Mouse (Mus musculus) heart, postnatal 25 days (tissue): ENCODE data around the gene Pou4f1. TPM values are rescaled to one million over a fixed set of nuclear protein-coding genes. Genes with fewer than 3 reads are reported as not detected.
"Not testable (repeated sequence)": the region's sequence is repeated elsewhere in the genome, so short reads cannot be mapped to it uniquely, and the experiment has no call there.

Source experiments
- DNase-seq: peaks from one replicate; pipeline ENCODE4 v3.0.0; 2022; ENCODE audit warnings: low spot score
- intact Hi-C: fragments of 180-260 bp; cut with DNase I; formaldehyde crosslinking; loops from one replicate; pipeline ENCODE4 v1.15.1; 2025
- total RNA-seq, 2 experiments: library from RNA; stranded (reverse); gene quantifications; 2 replicates each; pipeline ENCODE4 v1.2.3; 2021

Gene Pou4f1
- total RNA-seq, result not detected

DNA sequence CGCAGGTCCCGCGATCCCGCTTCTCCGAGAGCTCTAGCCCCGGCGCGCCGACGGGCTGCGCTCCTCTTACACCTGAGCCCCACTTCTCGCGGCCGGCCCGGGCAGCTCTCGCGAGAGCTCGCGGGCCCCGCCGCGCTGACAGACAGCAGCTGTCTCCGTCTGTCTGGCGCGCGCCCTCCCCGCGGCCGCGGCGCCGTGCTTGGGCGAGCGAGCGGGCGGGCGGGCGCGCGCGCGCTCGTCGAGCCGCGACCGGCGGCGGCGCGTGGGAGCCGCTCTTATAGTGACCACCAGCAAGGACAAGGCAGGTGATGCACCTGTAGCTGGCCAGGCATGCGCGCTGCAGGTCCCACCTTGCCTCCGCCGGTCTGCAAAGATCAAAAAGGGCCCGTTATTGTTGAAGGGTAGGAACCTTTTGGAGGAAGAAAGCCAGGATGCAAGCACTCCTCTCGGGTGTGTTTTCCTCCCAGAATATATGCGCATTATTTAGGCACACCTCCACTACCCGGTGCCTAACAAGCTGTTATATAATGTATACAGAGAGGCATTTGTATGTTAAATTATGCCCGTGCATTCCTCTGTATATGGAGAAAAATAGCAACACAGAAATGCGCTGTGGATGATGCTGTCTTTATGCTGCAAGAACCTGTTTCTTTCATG lies at the start of gene Pou4f1:
Gene Pou4f1 (minus strand): TSS at position 34 of the 657 bp plus-strand sequence.
- no peak for DNase-seq
- intact Hi-C loops, result loop anchor here (2.0 to 10.0 kb wide), 2 partner anchors 55 to 433 kb away; partner anchors contain the start of gene Rnf219

DNA sequence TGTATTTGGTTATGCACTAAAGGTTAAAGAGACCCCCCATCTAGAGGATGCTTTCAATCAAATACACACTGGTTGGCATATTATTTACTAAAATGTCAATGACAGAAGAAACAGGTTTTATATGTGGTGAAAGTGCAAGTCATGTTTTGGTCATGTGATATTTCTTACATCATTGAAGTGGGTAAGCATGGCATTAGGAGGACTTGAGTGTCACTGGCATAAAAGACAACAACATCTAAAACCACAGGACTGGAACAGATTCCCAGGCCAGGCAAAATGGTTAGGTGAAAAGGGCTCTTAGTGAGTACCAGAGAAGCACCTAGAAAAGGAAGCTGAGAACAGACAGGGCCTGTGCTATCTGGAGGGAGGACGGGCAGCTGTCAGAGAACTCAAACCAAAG lies 43.9 kb upstream of the Pou4f1 start:
- DNase-seq, result no peak
- intact Hi-C loops, result no loop called here

DNA sequence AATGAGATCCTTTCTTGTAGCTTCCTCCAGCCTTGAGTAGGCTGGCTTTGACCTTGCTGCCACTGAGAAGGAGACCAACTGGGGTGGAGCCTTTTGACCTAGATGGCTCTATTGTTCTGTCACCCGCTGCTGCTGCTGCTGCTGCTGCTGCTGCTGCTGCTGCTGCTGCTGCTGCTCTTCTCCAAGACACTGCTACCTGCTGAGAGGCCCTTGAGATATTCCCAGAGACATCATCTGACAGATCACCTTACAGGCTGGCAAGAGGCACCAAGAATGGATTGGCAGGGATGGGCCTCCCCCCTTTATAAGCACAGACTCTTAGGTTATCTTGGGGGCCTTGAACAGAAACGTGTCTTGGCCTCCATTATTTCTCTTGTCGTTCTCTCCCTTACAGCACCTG lies 35.0 kb upstream of the Pou4f1 start:
- not testable (repeated sequence) for DNase-seq

DNA sequence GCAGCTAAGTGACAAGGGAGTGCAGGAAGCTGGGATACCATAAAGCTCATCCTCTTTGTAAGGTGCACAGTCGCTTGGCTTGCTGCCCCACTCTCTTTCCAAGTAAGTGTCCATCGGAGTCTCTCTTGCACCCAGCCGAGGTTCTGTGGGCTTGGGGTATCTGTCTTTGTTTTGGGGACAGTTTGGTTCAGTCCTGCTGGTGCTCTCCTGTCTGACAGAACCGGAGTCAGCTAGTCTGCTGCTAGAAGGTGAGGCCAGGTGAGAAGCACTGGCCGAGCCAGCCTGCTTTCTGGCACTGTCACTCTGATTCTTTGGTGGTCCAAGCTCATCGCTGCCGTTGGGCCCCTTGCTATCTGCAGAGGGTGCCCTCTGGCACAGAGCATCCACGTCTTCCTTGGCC lies 12.0 kb upstream of the Pou4f1 start:
- no peak for DNase-seq
- intact Hi-C loops, result no loop called here

More for the DNA sequence above, 35.0 kb upstream of the Pou4f1 start:
- intact Hi-C loops, result not testable (repeated sequence)

DNA sequence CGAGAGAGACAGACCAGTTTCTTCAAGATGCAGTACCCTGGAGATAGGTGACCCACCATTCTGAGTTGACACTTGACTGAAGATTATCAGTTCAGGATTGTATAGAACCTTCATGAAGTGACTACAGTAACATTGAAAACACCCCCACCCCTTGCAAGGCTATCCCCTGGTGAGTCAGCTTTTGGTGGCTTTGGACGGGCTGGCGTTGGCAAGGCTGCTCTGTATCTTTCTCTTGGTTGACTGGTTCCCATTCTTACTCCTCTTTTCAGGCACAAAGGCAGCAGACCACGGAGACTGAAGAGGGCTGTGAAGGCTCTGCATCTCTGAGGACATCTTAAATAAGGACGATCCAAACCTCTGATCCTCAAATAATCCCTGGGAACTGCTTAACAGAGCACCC lies 10.8 kb upstream of the Pou4f1 start:
- intact Hi-C loops, result no loop called here
- no peak for DNase-seq

DNA sequence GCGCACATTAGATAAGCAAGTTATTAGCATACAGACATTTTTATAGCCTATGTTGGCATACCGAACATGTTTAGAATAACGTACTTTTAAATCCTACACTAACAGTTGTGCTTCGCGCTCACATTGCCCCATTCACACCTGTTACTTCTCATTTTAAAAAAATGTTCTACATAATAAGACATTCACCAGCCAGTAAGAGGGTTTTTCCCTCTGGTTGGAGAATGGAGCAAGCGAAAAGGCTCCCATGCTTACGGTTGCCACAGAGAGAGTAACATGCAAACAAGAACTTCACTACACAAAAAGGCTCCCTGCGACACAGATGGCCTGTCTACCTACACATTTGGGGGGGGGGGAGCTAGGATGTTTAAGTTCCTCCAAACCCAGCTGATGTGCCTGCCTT lies 9.8 kb upstream of the Pou4f1 start:
- intact Hi-C loops, result no loop called here
- DNase-seq, result no peak

DNA sequence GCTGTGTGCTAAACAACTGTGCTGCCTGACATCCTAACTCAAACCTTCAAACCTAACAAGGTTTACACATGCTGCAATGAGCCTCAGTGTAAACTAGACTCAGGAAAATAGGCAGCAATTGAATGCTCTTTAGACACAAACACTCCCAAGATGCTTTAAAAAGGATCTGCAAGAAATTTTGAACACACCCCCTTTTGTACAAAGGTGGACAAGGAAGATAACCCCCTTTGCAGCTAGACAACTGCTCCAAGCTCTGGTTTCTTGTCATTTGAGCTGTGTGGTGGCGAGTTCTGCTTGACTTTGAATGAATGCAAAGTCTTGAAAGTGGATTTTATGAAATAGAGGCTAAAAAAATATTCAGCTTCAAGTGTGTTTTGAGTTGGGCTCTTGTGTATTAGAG lies 7.6 kb upstream of the Pou4f1 start:
- intact Hi-C loops, result no loop called here
- DNase-seq, result no peak

DNA sequence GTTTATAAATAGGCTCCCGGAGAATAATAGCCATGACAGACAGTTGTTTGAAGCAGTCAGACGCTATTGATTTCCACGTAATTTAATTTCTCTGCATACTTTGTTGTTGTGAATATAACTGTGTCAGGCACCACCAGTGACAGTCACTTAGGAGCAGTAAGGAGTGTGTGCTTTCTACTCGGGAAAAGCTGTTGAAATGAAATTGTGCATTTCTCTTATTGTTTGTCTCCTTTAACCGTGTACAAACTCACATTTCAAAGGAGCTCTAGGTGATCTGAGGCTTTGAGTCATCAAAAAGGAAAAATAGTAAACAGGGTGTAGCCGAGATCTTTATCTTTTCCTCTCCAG lies 798 bp upstream of the Pou4f1 start:
- no peak for DNase-seq
- intact Hi-C loops, result loop anchor here (2.0 to 10.0 kb wide), 2 partner anchors 54 to 434 kb away; partner anchors contain the start of gene Rnf219

DNA sequence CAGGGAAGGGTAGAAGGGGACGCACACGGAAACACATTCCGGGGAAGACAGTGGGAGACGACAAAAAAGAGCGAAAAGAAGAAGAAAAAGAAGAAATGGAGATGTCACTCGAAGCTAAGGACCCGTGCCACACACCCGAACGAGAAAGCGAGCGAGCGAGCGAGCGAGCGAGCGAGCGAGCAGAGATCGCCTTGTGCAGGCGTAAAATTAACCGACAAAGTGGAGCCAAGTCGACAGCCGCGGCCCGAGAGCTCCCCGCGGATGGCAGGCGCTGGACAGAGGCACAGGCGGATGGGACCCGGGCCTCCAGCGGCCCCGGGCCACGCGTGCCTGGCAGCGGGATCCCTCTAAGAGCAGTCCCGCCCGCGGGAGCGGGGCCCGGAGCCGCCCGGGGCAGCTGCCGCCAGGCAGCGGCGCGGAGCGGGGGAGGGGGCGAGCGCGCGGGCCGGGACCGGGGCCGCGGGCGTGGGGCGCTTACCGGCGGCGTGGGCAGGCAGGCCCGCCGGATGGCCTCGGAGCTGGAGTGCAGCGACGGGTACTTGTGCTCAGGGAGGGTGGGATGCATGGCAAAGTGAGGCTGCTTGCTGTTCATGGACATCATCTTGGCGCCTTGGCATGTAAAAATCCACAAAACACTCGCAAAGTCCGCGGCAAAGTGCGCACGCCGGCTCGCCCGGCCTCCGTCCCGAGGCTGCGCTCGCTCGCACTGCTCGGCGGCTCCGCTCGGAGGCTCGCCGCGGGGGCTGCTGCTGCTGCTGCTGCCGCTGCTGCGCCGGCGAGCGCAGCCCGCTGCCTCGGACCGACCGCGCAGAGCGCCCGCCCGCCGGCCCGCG lies 450 bp downstream of the Pou4f1 start:
- no peak for DNase-seq
- intact Hi-C loops, result loop anchor here (10.0 kb wide), 1 partner anchor 433 kb away; no protein-coding TSS in a partner anchor

DNA sequence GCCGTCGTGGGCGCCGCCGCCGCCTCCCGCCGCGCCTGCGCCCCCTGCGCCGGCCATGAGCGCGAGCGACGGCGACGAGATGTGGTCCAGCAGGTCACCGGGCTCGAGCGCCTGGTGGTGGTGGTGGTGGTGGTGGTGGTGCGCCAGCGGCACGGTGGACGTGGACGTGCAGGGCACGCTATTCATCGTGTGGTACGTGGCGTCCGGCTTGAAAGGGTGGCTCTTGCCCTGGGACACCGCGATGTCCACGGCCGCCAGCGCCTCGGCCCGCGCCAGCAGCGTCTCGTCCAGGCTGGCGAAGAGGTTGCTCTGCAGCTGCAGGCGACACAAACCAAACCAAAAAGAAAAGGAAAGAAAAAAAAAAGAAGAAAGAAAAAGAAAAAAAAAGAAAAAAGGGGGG lies 1.2 kb downstream of the Pou4f1 start:
- intact Hi-C loops, result loop anchor here (10.0 kb wide), 1 partner anchor 432 kb away; no protein-coding TSS in a partner anchor
- no peak for DNase-seq

DNA sequence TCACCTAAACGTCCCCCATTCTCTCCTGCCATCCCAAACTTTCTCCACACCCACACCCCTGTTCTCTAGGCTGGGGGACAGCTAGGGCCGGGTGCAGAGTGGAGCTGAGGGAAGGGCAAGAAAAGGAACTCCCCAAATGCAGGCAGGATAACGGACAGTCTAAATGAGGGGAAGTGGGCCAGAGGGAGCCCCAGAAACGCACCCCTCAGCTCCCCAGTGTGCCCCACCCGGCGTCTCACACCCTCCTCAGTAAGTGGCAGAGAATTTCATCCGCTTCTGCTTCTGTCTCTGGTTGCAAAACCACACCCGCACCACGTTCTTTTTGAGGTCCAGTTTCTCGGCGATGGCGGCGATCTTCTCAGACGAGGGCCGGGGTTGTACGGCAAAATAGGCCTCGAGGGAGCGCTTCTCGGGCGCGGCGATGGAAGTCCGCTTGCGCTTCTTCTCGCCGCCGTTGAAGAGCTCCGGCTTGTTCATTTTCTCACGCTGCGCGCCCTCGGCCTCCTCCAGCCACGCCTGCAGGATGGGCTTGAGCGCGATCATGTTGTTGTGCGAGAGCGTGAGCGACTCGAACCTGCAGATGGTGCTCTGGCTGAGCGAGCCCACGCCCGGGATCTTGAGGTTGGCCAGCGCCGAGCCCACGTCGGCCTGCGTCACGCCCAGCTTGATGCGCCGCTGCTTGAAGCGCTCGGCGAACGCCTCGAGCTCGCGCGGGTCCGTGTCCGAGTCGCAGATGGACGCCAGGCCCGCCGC lies 2.1 kb downstream of the Pou4f1 start:
- no peak for DNase-seq
- intact Hi-C loops, result loop anchor here (10.0 kb wide), 1 partner anchor 431 kb away; no protein-coding TSS in a partner anchor

DNA sequence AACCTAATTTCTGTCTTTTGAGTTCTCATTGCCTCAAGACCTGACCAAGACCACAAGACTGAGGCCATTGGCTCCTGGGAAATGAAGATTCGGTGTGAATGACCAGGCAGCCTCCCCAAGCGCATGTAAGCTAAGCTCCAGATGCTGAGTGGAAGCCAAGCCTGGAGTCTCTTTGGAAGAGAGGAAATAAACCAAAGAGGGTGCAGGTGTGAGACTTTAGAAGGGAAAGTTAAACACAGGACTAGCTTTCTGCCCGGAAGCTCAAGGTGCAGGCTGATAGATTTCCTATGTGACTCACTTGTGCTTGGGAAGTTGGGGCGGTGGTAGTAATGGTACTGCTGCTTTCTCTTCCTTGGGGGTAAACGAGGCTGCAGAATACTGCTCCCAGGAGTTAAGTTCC lies 3.0 kb downstream of the Pou4f1 start:
- no peak for DNase-seq
- intact Hi-C loops, result loop anchor here (10.0 kb wide), 1 partner anchor 430 kb away; no protein-coding TSS in a partner anchor

DNA sequence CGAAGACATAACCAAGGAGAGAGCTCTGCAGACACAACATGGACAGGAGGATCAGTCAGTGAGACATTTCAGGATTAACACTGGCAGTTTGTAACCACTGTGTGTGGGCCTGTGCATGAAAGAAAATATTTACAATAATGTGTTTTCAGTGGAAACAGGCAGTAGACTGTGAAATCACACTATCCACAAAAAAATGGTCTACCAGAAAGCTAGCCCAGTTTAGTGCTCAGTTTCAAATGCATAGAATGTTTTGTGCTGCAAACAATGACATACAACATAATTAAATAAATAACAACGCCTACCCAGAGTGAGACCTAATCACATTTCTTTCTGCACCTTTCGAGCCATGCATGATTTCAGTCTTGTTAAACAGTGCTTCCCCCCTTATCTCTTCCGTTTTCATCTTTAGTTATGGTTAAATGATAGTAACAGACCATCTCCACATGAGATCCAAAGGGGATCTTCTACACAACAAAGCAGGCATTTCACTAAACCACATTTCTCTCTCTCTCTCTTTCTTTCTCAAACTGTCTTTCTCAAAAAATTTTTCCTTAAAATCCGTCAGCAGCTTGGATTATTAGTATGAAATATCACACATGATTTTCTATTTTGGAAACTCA lies 4.1 kb downstream of the Pou4f1 start:
- no peak for DNase-seq
- intact Hi-C loops, result loop anchor here (10.0 kb wide), 1 partner anchor 429 kb away; no protein-coding TSS in a partner anchor

DNA sequence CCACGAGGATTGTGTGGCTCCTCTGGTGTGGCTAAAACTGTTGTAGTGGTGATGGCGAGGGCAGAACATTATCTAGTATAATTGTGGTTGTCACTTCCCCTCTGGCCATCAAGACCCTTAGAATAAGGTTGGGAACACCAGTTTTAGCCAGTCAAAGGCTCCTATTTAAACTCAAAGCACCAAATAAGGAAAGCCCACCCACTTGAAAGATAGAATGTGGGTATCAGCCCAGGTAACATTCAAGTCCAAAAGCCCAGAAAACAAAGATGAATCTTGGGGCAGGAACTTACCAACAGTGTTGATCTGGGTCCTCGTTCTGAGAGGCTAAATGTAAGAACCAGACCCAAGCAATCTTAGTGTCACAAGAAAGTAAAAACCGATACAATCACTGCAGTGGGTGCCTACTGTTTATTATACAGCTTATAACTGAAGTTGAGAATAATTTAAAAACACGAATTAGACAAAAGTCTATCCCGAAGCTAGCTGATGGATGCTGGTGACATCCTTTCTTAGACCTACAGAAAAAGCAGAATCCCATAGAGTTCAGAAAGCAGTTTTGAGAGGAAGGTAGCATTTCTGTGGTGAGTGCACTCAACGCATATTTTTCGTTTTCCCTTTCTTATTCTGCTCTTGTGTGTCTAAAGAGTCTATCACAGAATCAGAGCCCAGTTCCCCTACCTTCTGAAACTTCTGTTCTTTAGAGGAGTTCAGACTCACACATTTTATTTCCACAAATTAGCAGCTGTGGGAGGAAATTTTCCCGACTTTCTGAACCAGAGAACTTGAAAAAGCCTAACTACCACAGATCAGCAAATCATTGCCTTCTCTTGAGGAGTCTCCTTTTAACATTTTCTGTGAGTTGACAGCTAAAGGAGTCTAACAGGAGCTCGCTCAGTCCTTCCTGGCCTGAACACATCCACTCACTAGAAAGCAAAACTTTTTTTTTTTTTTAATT lies 6.2 kb downstream of the Pou4f1 start:
- no peak for DNase-seq

DNA sequence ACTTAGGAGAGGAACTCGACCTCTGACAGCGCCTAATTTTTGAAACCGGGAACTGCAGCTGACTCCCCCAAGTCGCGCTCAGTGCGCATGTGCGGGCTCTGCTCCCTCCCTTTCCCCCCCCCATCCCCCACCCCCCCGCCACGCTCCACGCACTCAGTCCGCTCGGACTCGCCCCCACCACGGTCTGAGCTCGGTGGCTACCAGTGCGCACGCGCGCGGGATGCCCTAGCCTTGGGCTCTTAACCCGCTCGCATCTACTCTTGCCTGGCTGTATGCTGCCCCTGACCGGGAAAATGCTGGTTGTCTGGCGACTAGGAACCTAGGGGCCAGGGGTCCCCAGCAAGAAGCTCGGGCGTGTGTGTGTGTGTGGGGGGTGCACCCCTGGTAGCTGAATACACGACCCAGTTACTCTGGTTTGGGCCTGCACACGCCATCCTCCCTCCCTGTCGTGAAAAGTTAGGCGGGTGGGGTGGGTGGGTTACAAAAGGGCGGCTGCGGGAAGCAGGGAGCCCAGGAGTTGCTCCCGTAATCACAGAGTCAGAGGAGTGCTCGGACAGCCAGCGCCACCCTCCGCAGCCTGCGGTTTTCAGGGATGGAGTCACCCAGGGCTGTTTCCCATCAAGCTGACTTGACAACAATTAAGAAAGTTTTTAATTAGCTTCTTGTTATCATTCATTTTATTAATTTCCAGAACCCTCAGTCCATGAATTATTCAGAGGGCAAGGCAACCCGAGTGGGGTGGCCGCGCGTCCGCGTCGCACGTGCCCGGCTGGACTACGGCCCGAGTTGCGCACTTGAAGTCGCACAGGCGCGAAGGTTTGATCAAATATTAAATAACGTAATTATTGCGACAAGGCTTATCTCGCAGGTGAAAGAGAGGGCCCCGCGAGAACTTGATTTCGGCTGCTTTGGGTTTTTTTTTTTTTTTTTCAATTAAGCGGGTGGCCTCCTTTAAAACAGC lies 7.2 kb downstream of the Pou4f1 start:
- intact Hi-C loops, result loop anchor here (10.0 kb wide), 1 partner anchor 426 kb away; no protein-coding TSS in a partner anchor
- no peak for DNase-seq

More for the DNA sequence above, 6.2 kb downstream of the Pou4f1 start:
- intact Hi-C loops, result loop anchor here (10.0 kb wide), 1 partner anchor 427 kb away; no protein-coding TSS in a partner anchor

DNA sequence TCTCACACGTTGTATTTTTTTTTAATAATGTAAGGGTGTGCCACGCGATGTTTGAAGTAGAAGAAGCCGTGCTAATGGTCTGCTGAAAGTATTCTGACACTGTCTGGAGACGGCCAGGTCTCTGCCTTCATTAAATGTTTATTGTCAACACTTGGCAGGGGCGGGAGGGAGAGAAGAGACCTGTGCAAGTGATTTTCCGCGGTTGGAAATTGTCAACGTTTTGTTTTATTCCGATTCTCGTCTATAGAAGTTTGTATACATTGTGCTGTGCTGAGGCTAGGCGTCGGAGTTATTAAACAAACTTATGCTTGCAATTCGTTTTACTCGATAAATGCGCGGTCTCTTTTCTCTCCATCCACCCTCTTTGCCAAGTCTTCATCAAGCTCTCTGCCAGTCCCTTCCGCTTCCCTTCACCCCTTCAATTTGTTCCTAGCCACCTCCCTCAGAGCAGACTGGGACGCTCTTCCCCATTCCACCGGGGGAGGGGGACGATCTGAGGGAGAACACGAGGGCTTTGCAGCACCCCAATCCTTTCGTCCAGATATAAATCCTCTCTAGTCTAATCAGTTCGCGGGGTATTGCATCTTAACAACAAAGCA lies 8.2 kb downstream of the Pou4f1 start:
- no peak for DNase-seq
- intact Hi-C loops, result loop anchor here (10.0 kb wide), 1 partner anchor 425 kb away; no protein-coding TSS in a partner anchor
